Mouse (Mus musculus) liver, embryonic 11.5 days (tissue): ENCODE measurements at regions not wholly inside any gene's neighbourhood (a gene's known extent, or its start where the extent isn't known, plus 50 kb on each side); places are given as distances from the start of the nearest gene placed in this dataset.

ENCODE experiments used
- ATAC-seq: fragments of 200-750 bp; cut with Nextera tagmentation; replicated peaks from 2 replicates; pipeline ENCODE4 v1.8.0; 2017; ENCODE audit warnings: moderate number of reproducible peaks, mild to moderate bottlenecking, moderate TSS enrichment, moderate library complexity; ENCODE audit not compliant: low FRiP score
- DNase-seq: peaks from one replicate; pipeline ENCODE4 v3.0.0-alpha.2; 2017; ENCODE audit warnings: low spot score
- H3K27ac ChIP-seq: fragments of 300-500 bp; sonication (generic); 2 replicates; pipeline ENCODE4 v1.5.1; 2014; ENCODE audit warnings: mild to moderate bottlenecking, low read depth, low read length, control low read depth
- H3K27me3 ChIP-seq: fragments of 300-500 bp; sonication (generic); replicated peaks from 2 replicates; pipeline ENCODE4 v1.6.1; 2014; ENCODE audit warnings: low read length, mixed read lengths; ENCODE audit not compliant: control insufficient read depth, insufficient read depth
- H3K36me3 ChIP-seq: fragments of 300-500 bp; sonication (generic); 2 replicates; pipeline ENCODE4 v1.6.1; 2014; ENCODE audit warnings: mild to moderate bottlenecking, low read length, moderate library complexity, mixed read lengths; ENCODE audit not compliant: control insufficient read depth, insufficient read depth
- H3K4me1 ChIP-seq: fragments of 300-500 bp; sonication (generic); replicated peaks from 2 replicates; pipeline ENCODE4 v1.6.1; 2014; ENCODE audit warnings: low read length, mixed read lengths; ENCODE audit not compliant: control insufficient read depth, insufficient read depth
- H3K4me2 ChIP-seq: fragments of 300-500 bp; sonication (generic); 2 replicates; pipeline ENCODE4 v1.6.1; 2014; ENCODE audit warnings: mild to moderate bottlenecking, control low read depth, moderate library complexity
- H3K4me3 ChIP-seq: fragments of 300-500 bp; sonication (generic); 2 replicates; pipeline ENCODE4 v1.5.1; 2014; ENCODE audit warnings: low read depth, low read length, control low read depth
- H3K9ac ChIP-seq: fragments of 300-500 bp; sonication (generic); 2 replicates; pipeline ENCODE4 v1.6.1; 2014; ENCODE audit warnings: low read depth, low read length, control low read depth
- H3K9me3 ChIP-seq: fragments of 300-500 bp; sonication (generic); 2 replicates; pipeline ENCODE4 v1.6.1; 2016; ENCODE audit warnings: low read length, inconsistent platforms, mixed read lengths; ENCODE audit not compliant: control insufficient read depth
- WGBS: fragments of 180-500 bp; shearing (Covaris S2); extraction: QIAGEN DNeasy Blood & Tissue Kit; methylation state at CpG from one replicate; pipeline ENCODE4 v1.1.7; 2014; 5-methylcytosine and 5-hydroxymethylcytosine counted together

DNA sequence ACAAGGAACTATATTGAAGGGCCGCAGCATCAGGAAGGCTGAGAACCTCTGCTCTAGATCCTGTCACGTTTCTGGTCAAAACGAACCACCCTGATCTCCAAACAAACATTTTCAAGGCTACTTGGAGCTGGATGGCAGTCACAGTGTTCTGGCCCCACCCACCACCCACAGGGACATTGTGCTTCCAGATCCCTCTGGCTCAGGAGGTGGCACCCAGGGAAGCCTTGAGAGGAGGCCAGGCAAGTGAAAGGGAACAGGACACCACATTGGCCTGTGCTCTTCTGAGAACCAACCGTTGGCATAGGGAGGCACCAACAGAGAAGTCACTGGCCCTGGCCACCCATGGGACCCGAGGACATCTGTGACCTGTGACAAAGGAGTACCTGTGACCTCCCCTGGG, 234.6 kb upstream of the Dio3 start:
- Histone ChIP-seq H3K27me3 (no peaks in the 10 kb centered on the region; the same call in 1 of the 2 replicates), H3K4me1 (no peaks in the 10 kb centered on the region), H3K9me3 (no peaks in the 10 kb centered on the region), H3K9ac (no peak overlapping the region), H3K4me2 (no peak overlapping the region), H3K27ac (no peak overlapping the region), H3K36me3 (no peaks in the 10 kb centered on the region), H3K4me3 (no peak overlapping the region)
- 72% methylated on average over 5 of the region's 5 CpGs for WGBS
- no peak for DNase-seq
- no peak for ATAC-seq

GRCm38 (mm10) chr12:110044721-110045120, 234.1 kb upstream of the Dio3 start:
- no peaks in the 10 kb centered on the region for H3K36me3 ChIP-seq
- no peak for ATAC-seq
- no peak overlapping the region for H3K4me3 ChIP-seq
- H3K9ac ChIP-seq, result no peak overlapping the region
- no peak overlapping the region for H3K4me2 ChIP-seq
- no peaks in the 10 kb centered on the region for H3K9me3 ChIP-seq
- DNase-seq, result no peak
- H3K27me3 ChIP-seq, result no peaks in the 10 kb centered on the region; the same call in 1 of the 2 replicates
- 80% methylated on average over 5 of the region's 5 CpGs for WGBS
- H3K27ac ChIP-seq, result no peak overlapping the region
- no peaks in the 10 kb centered on the region for H3K4me1 ChIP-seq

- Histone ChIP-seq H3K27ac (no peak overlapping the region), H3K4me3 (no peak overlapping the region), H3K4me1 (no peaks in the 10 kb centered on the region), H3K4me2 (no peak overlapping the region), H3K9me3 (no peaks in the 10 kb centered on the region), H3K9ac (no peak overlapping the region), H3K27me3 (no peaks in the 10 kb centered on the region; the same call in 1 of the 2 replicates), H3K36me3 (no peaks in the 10 kb centered on the region)
- no peak for ATAC-seq
- no peak for DNase-seq
- 54% methylated on average over 17 of the region's 17 CpGs for WGBS
Measured at GRCm38 (mm10) chr12:110045770-110046330, 233.0 kb upstream of the Dio3 start.

DNA sequence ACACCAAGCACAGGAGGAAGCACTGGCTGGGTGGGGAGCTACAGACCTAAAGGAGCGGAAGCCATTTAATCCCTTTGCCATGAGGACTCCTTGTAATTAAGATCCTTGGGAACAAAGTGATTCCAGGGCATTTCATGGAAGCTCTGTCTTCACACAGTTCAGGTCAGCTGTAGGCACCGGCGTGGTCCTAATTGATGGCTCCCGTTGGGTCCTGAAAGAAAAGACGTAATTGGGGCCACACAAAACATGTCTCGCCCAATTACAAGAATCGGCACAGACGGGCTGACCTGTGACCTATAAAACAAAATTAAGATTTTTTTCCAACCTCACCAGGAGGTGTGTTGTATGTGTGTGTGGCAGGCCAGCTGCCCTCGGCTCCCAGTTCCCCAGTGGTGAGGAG, 232.3 kb upstream of the Dio3 start:
- no peak overlapping the region for H3K4me2 ChIP-seq
- DNase-seq (no peak), ATAC-seq (no peak)
- no peaks in the 10 kb centered on the region; the same call in 1 of the 2 replicates for H3K27me3 ChIP-seq
- no peak overlapping the region for H3K27ac ChIP-seq
- H3K4me3 ChIP-seq, result no peak overlapping the region
- no peaks in the 10 kb centered on the region for H3K4me1 ChIP-seq
- 81% methylated on average over 9 of the region's 9 CpGs for WGBS
- no peaks in the 10 kb centered on the region for H3K9me3 ChIP-seq
- no peaks in the 10 kb centered on the region for H3K36me3 ChIP-seq
- H3K9ac ChIP-seq, result no peak overlapping the region

GRCm38 (mm10) chr12:110047466-110048250, 231.2 kb upstream of the Dio3 start:
- no peak for ATAC-seq
- H3K9me3 ChIP-seq, result no peaks in the 10 kb centered on the region
- no peak for DNase-seq
- H3K27ac ChIP-seq, result no peak overlapping the region
- no peak overlapping the region for H3K4me2 ChIP-seq
- WGBS, result 68% methylated on average over 16 of the region's 16 CpGs
- no peaks in the 10 kb centered on the region; the same call in 1 of the 2 replicates for H3K27me3 ChIP-seq
- H3K36me3 ChIP-seq, result no peaks in the 10 kb centered on the region
- no peaks in the 10 kb centered on the region for H3K4me1 ChIP-seq
- H3K9ac ChIP-seq, result no peak overlapping the region
- no peak overlapping the region for H3K4me3 ChIP-seq

GRCm38 (mm10) chr12:110049154-110049736, 229.6 kb upstream of the Dio3 start:
- Histone ChIP-seq H3K4me3 (no peak overlapping the region), H3K4me2 (no peak overlapping the region), H3K9ac (no peak overlapping the region), H3K9me3 (peaks cover 2% of the 10 kb centered on the region; the same call in 1 of the 2 replicates), H3K36me3 (no peaks in the 10 kb centered on the region), H3K27me3 (no peaks in the 10 kb centered on the region; the same call in 1 of the 2 replicates), H3K27ac (no peak overlapping the region), H3K4me1 (no peaks in the 10 kb centered on the region)
- 76% methylated on average over 10 of the region's 10 CpGs for WGBS
- ATAC-seq, result no peak
- no peak for DNase-seq

GRCm38 (mm10) chr12:110059321-110059720, 219.5 kb upstream of the Dio3 start:
- Histone ChIP-seq H3K36me3 (no peaks in the 10 kb centered on the region), H3K9ac (no peak overlapping the region), H3K9me3 (no peaks in the 10 kb centered on the region), H3K4me3 (no peak overlapping the region), H3K4me2 (no peak overlapping the region), H3K27ac (no peak overlapping the region), H3K4me1 (no peaks in the 10 kb centered on the region), H3K27me3 (no peaks in the 10 kb centered on the region)
- ATAC-seq, result no peak
- no peak for DNase-seq
- whole genome bisulfite sequencing, result 60% methylated on average over 5 of the region's 5 CpGs

DNA sequence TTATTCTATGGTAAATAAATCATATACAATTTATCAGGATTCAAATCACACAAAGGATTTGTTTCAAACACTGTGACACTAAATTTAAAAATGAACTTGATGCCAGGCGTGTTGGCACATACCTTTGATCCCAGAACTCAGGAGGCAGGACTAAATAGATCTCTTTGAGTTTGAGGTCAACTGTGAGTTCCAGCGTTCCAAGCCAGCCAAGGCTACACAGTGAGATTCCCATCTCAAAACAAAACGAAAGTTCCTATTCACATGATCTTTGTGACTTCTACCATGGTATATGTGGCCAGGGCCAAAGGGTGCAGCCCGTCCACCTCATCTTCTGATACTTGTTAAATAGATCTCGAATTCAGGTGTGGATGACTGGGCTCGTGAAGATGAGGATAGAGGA, 216.9 kb upstream of the Dio3 start:
- DNase-seq (no peak), ATAC-seq (no peak)
- no peaks in the 10 kb centered on the region for H3K4me1 ChIP-seq
- H3K36me3 ChIP-seq, result no peaks in the 10 kb centered on the region
- no peak overlapping the region for H3K27ac ChIP-seq
- H3K4me3 ChIP-seq, result no peak overlapping the region
- 75% methylated on average over 6 of the region's 6 CpGs for WGBS
- no peaks in the 10 kb centered on the region for H3K27me3 ChIP-seq
- no peak overlapping the region for H3K9ac ChIP-seq
- H3K9me3 ChIP-seq, result no peaks in the 10 kb centered on the region
- no peak overlapping the region for H3K4me2 ChIP-seq
